Mouse (Mus musculus) kidney, embryonic 15.5 days (tissue): ENCODE measurements at regions not wholly inside any gene's neighbourhood (a gene's known extent, or its start where the extent isn't known, plus 50 kb on each side); places are given as distances from the start of the nearest gene placed in this dataset.

ENCODE experiments used
- ATAC-seq: fragments of 200-750 bp; cut with Nextera tagmentation; replicated peaks from 2 replicates; pipeline ENCODE4 v1.8.0; 2017; ENCODE audit warnings: moderate TSS enrichment; ENCODE audit not compliant: low FRiP score
- H3K27ac ChIP-seq: fragments of 300-500 bp; sonication (generic); 2 replicates; pipeline ENCODE4 v1.5.1; 2015; ENCODE audit warnings: mild to moderate bottlenecking, inconsistent platforms
- H3K27me3 ChIP-seq: fragments of 300-500 bp; sonication (generic); 2 replicates; pipeline ENCODE4 v1.6.1; 2015; ENCODE audit warnings: inconsistent platforms
- H3K36me3 ChIP-seq: fragments of 300-500 bp; sonication (generic); 2 replicates; pipeline ENCODE4 v1.6.1; 2015; ENCODE audit warnings: inconsistent platforms
- H3K4me1 ChIP-seq: fragments of 300-500 bp; sonication (generic); 2 replicates; pipeline ENCODE4 v1.6.1; 2015; ENCODE audit warnings: inconsistent platforms
- H3K4me2 ChIP-seq: fragments of 300-500 bp; sonication (generic); 2 replicates; pipeline ENCODE4 v1.6.1; 2015; ENCODE audit warnings: moderate library complexity, mild to moderate bottlenecking, inconsistent platforms
- H3K4me3 ChIP-seq: fragments of 300-500 bp; sonication (generic); replicated peaks from 2 replicates; pipeline ENCODE4 v1.5.1; 2015; ENCODE audit warnings: mild to moderate bottlenecking, inconsistent platforms
- H3K9ac ChIP-seq: fragments of 300-500 bp; sonication (generic); 2 replicates; pipeline ENCODE4 v1.6.1; 2015; ENCODE audit warnings: mild to moderate bottlenecking, inconsistent platforms
- H3K9me3 ChIP-seq: fragments of 300-500 bp; sonication (generic); replicated peaks from 2 replicates; pipeline ENCODE4 v1.6.1; 2016; ENCODE audit warnings: inconsistent platforms
- WGBS: fragments of 180-500 bp; shearing (Covaris S2); methylation state at CpG from one replicate; pipeline ENCODE4 v1.1.7; 2015; ENCODE audit warnings: mixed read lengths; 5-methylcytosine and 5-hydroxymethylcytosine counted together

- no peaks in the 10 kb centered on the region for H3K4me1 ChIP-seq
- H3K27ac ChIP-seq, result no peak overlapping the region
- ATAC-seq, result no peak
- no peaks in the 10 kb centered on the region for H3K36me3 ChIP-seq
- H3K4me3 ChIP-seq, result no peak overlapping the region
- WGBS, result 92% methylated on average over 15 of the region's 15 CpGs
- H3K9me3 ChIP-seq, result no peaks in the 10 kb centered on the region
- H3K4me2 ChIP-seq, result no peak overlapping the region
- no peaks in the 10 kb centered on the region for H3K27me3 ChIP-seq
- no peak overlapping the region for H3K9ac ChIP-seq
These were observed 120.3 kb downstream of the Etnk1 start for GRCm38 (mm10) chr6:143287322-143287721.

DNA sequence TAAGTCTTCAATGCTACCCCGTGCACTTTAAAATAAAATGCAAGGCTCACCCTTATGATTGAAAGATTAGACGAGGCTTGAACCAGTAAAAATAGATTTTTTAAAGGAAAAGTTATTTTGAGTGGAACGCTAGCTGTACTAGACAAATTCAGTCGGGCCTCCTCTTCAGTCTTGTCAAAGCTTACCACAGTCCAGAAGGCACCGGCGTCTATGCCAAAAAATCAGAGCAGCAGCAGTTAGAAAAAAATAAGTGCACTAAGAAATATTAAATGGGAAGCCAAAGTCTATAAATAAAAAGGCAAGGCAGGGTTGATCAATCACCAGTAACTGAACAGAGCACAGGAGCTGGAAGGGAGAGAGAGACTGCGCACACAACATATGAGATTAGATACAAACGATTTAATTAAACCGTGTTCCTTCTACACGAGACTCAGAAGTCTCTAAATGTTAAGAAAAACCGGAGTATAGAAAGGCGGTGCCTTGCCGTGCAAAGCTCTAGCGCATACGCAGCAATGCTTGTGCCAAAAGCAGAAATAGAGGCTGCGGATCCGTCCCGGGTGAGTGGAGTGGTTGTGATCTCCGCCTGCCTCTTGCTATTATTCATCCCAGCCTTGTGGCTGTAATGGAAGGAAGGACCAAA, 121.6 kb downstream of the Etnk1 start:
- Histone ChIP-seq H3K4me1 (no peaks in the 10 kb centered on the region), H3K27ac (no peak overlapping the region), H3K4me2 (no peak overlapping the region), H3K9me3 (no peaks in the 10 kb centered on the region), H3K27me3 (no peaks in the 10 kb centered on the region), H3K36me3 (no peaks in the 10 kb centered on the region), H3K4me3 (no peak overlapping the region), H3K9ac (no peak overlapping the region)
- 91% methylated on average over 19 of the region's 19 CpGs for WGBS
- ATAC-seq, result no peak

DNA sequence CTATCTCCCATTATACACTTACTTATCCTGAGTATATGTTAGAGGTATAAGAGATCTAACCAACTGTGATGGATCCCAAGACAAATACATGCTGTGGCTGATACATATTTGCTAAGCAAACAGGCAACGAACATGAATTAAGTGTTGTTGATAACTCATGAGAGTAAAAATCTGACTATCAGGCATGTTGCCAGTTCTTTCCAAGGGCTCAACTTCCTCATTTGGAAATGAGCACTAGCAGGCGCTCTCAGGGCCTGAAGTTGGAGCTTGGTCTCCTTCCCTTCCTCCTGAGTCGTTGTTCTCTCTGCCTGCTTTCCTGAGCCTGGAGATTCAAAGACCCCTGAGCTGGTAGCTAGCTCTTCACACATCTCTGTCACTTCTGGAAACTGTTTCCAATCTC, 126.6 kb downstream of the Etnk1 start:
- no peak overlapping the region for H3K9ac ChIP-seq
- no peak overlapping the region for H3K4me2 ChIP-seq
- H3K9me3 ChIP-seq, result no peaks in the 10 kb centered on the region
- no peaks in the 10 kb centered on the region for H3K36me3 ChIP-seq
- 76% methylated on average over 3 of the region's 3 CpGs for WGBS
- H3K27ac ChIP-seq, result no peak overlapping the region
- H3K4me1 ChIP-seq, result no peaks in the 10 kb centered on the region
- ATAC-seq, result no peak
- H3K27me3 ChIP-seq, result no peaks in the 10 kb centered on the region
- no peak overlapping the region for H3K4me3 ChIP-seq

DNA sequence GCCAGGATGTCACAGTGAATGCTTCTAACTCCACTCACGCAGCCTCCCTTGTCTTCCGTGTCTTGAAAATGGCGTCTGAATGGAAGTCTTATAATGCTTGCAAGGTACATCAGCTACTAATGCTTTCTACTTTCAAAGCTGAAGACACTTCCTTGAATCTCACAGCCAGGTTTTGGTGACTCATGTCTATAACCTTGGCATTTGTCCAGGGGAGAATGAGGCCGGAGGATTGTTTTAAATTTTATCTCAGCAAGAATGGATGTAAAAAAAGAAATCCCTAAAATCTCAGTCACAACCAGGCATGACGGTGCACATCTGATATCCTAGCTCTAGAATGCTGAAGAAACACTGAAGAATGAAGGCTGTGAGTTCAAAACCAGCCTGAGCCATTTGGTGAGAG, 131.4 kb downstream of the Etnk1 start:
- WGBS, result 83% methylated on average over 5 of the region's 5 CpGs
- Histone ChIP-seq H3K4me1 (no peaks in the 10 kb centered on the region), H3K9ac (no peak overlapping the region), H3K36me3 (no peaks in the 10 kb centered on the region), H3K27me3 (no peaks in the 10 kb centered on the region), H3K4me3 (no peak overlapping the region), H3K27ac (no peak overlapping the region), H3K9me3 (no peaks in the 10 kb centered on the region), H3K4me2 (no peak overlapping the region)
- ATAC-seq, result no peak

DNA sequence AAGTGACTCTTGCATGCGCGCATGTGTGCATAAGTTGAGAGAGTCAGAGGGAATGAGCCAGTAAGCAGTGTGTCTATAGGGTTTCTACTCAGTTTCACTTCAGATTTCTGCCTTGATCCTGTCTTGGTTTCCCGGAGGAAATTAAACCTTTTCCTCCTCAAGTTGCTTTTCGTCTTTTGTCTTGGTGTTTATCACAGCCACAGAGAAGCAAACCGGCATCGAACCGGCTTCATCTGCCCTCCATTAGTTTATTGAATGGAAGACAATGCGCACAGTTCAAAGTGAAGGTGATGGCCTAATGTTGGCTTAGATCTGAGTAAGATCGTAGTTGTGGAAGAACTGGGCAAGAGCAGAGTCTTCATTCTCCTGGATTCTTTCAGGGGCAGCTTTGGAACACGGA, 134.4 kb downstream of the Etnk1 start:
- no peak overlapping the region for H3K27ac ChIP-seq
- H3K4me3 ChIP-seq, result no peak overlapping the region
- WGBS, result 94% methylated on average over 10 of the region's 10 CpGs
- no peak overlapping the region for H3K4me2 ChIP-seq
- no peak for ATAC-seq
- no peak overlapping the region for H3K9ac ChIP-seq
- no peaks in the 10 kb centered on the region for H3K9me3 ChIP-seq
- no peaks in the 10 kb centered on the region for H3K4me1 ChIP-seq
- no peaks in the 10 kb centered on the region for H3K27me3 ChIP-seq
- no peaks in the 10 kb centered on the region for H3K36me3 ChIP-seq

DNA sequence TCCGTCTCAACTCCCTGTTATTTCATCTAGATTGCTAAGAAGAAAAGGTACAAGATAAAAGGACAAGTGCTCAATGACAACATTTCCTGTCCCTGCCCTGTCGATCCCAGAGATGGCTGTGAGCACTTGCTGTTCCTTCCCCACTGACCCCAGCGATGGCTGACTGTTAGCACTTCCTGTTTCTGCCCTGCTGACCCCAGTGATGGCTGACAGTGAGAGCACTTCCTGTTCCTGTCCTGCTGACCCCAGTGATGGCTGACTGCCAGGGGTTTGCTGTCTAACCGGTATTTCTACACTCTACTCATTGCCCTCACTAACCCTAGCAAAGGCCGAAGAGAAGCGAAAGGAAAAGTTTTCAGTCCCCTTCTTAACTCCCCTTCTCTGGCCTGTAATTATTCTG, 140.3 kb downstream of the Etnk1 start:
- no peak overlapping the region for H3K9ac ChIP-seq
- ATAC-seq, result peak; percentile 70; the same call in 1 of the 2 replicates
- peak overlapping the region; percentile 66 for H3K27ac ChIP-seq
- no peaks in the 10 kb centered on the region for H3K9me3 ChIP-seq
- no peak overlapping the region for H3K4me3 ChIP-seq
- H3K36me3 ChIP-seq, result no peaks in the 10 kb centered on the region
- no peak overlapping the region for H3K4me2 ChIP-seq
- H3K27me3 ChIP-seq, result no peaks in the 10 kb centered on the region
- 47% methylated on average over 6 of the region's 6 CpGs for WGBS
- no peaks in the 10 kb centered on the region for H3K4me1 ChIP-seq

DNA sequence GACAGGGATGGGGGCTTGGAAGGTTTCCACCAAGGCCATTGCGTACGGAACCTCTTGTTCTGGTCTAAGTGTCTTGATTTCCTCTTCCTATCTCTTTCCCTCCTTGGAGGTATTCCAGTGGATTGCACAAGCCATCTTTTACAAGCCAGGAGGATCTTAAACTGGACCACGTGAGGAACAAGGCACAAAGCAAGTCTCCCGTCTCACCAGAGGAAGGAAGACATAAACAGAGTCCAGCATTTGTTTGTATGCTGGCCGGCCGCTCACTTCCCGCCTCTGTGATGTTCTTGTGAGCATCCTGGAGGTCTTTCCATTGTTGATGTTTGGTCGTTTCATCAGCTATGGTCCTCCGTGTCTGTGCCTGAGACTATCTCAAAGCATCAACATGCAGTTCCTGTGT, 148.8 kb downstream of the Etnk1 start:
- 68% methylated on average over 9 of the region's 9 CpGs for WGBS
- no peak overlapping the region for H3K4me3 ChIP-seq
- H3K4me1 ChIP-seq, result no peaks in the 10 kb centered on the region
- ATAC-seq, result no peak
- 0 out of 2 replicates have a peak, but pooled peaks cover under 1% of the 10 kb centered on the region for H3K27me3 ChIP-seq
- no peak overlapping the region for H3K4me2 ChIP-seq
- no peak overlapping the region for H3K27ac ChIP-seq
- no peaks in the 10 kb centered on the region for H3K36me3 ChIP-seq
- H3K9ac ChIP-seq, result no peak overlapping the region
- no peaks in the 10 kb centered on the region for H3K9me3 ChIP-seq

GRCm38 (mm10) chr6:143320426-143320825, 153.4 kb downstream of the Etnk1 start:
- Histone ChIP-seq H3K9me3 (no peaks in the 10 kb centered on the region), H3K27ac (no peak overlapping the region), H3K36me3 (no peaks in the 10 kb centered on the region), H3K4me3 (no peak overlapping the region), H3K27me3 (peaks cover 9% of the 10 kb centered on the region; the same call in 1 of the 2 replicates), H3K4me1 (no peaks in the 10 kb centered on the region), H3K4me2 (no peak overlapping the region), H3K9ac (no peak overlapping the region)
- ATAC-seq, result no peak
- WGBS, result 44% methylated on average over 7 of the region's 7 CpGs

DNA sequence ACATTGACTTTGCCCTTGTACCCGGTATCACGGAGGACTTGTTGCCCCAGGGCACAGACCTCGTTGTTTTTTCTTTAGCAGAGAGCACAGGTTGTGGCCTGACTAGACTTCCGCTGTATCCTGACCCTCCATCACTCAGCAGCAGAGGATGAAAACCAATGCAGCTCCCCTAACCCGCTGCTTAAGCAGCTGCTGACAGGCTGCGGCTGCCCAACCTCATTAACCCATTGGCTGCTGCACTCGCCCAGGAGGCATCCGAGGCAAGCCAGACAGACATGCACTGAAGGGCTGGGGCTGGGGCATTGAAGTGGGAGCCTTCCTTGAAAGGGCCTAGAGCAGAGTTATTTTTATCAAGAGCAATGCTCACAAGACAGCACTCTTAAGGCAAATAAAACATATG, 157.6 kb downstream of the Etnk1 start:
- H3K9ac ChIP-seq, result no peak overlapping the region
- H3K27me3 ChIP-seq, result peaks cover 9% of the 10 kb centered on the region; the same call in 1 of the 2 replicates
- no peak for ATAC-seq
- no peak overlapping the region for H3K4me2 ChIP-seq
- H3K4me3 ChIP-seq, result no peak overlapping the region
- H3K9me3 ChIP-seq, result no peaks in the 10 kb centered on the region
- H3K4me1 ChIP-seq, result no peaks in the 10 kb centered on the region
- WGBS, result 11% methylated on average over 8 of the region's 8 CpGs
- no peak overlapping the region for H3K27ac ChIP-seq
- H3K36me3 ChIP-seq, result no peaks in the 10 kb centered on the region

DNA sequence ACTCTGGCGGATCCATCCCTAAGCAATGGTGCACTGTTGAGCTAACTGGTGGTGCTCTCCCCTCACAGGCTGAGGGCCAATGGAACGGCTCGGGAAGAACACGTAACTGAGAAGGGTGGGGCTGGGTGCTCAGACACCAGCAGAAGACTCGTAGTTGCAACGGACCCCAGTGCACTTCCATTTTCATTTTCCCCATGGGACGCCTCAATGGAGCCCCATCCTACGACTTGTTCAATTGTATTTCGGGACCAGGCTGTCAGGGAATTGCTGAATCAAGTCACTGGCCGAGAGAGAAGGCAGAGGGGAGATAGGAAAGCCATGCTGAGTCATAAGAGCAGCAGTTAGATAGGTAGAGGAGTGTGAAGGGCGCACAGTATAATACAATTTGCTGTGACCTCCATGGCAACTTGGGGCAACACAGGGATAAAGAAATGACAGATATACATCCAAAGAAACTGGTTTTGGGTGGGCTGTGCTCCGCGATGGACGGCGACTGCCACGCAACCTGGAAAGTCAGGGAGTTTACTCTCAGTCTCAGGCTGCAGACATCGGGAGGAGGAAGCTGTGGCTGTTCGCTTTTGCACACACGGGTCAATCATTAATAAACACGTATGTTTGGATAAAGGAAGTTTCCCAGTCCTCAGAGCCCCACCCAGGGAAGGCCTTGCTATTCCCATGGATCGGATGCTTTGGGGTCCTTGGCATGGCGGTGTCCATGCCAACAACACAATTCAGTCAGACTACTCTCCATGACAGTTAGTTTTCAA, 160.1 kb downstream of the Etnk1 start:
- H3K9ac ChIP-seq, result no peak overlapping the region
- H3K36me3 ChIP-seq, result no peaks in the 10 kb centered on the region
- ATAC-seq, result no peak
- no peaks in the 10 kb centered on the region for H3K27me3 ChIP-seq
- H3K4me2 ChIP-seq, result peak overlapping the region; percentile 38
- 80% methylated on average over 22 of the region's 22 CpGs for WGBS
- H3K4me1 ChIP-seq, result no peaks in the 10 kb centered on the region
- H3K4me3 ChIP-seq, result peak overlapping the region; percentile 16
- no peak overlapping the region for H3K27ac ChIP-seq
- no peaks in the 10 kb centered on the region for H3K9me3 ChIP-seq

DNA sequence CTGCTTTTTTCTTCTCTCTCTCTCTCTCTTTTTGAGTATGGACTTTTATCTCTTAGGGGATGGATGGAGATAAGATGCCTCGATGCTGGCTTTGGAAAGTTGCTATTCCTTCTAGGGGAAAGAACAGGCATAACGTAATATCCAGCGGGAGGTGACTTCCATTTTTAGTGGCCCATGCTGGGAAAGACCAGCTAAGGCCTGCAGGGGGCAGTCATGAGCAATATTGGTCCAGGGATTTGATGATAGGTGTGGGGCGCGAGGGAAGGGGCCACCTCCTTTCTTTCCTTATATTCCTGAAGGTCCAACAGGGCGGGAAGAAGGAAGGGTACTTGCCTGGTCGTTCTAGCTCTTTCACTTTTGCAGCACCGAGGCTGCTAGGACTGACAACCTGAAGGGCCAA, 160.8 kb downstream of the Etnk1 start:
- Histone ChIP-seq H3K27ac (no peak overlapping the region), H3K27me3 (no peaks in the 10 kb centered on the region), H3K36me3 (no peaks in the 10 kb centered on the region), H3K9ac (no peak overlapping the region), H3K4me2 (no peak overlapping the region), H3K9me3 (no peaks in the 10 kb centered on the region), H3K4me3 (no peak overlapping the region), H3K4me1 (no peaks in the 10 kb centered on the region)
- 88% methylated on average over 8 of the region's 8 CpGs for WGBS
- no peak for ATAC-seq

DNA sequence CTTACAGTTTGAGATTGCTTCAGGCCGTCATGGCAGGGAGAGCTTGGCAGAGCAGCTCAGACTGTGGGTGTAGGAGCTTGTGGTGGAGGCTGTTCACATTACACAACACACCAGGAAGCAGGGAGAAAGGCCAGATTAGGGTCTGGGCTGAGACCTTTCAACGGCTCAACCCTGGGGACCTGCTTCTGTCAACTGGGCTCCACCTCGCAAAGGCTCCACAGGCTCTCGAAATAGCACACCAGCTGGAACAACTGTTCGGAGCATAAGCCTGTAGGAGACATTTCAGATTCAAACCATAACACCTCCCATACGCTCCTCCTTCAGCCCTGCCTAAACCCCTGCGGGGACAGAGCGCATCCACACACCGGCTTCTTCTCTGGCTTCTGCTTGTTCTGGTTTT, 161.2 kb downstream of the Etnk1 start:
- H3K27me3 ChIP-seq, result no peaks in the 10 kb centered on the region
- WGBS, result 87% methylated on average over 9 of the region's 9 CpGs
- H3K9me3 ChIP-seq, result no peaks in the 10 kb centered on the region
- H3K4me2 ChIP-seq, result no peak overlapping the region
- H3K27ac ChIP-seq, result no peak overlapping the region
- H3K4me1 ChIP-seq, result no peaks in the 10 kb centered on the region
- no peaks in the 10 kb centered on the region for H3K36me3 ChIP-seq
- H3K9ac ChIP-seq, result no peak overlapping the region
- no peak for ATAC-seq
- H3K4me3 ChIP-seq, result no peak overlapping the region

DNA sequence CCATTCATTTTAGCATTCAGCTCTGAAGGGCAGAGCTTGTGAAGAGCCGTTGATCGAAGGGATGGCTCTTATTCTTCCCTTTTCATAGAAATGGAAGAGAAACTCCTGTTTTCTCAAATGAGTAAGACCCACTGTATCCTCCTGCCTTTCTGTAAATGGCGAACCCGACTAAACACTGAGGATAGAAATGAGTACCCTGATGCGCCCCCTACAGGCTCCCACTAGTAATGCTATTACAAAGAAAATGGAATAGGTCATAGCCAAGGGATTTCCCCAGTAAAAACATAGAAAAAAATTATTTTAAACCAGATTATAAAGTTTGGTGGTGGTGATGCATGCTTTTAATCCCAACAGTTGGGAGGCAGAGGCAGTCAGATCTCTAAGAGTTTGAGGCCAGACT, 162.1 kb downstream of the Etnk1 start:
- H3K27me3 ChIP-seq, result no peaks in the 10 kb centered on the region
- no peaks in the 10 kb centered on the region for H3K4me1 ChIP-seq
- H3K9me3 ChIP-seq, result no peaks in the 10 kb centered on the region
- H3K27ac ChIP-seq, result no peak overlapping the region
- H3K9ac ChIP-seq, result no peak overlapping the region
- H3K4me2 ChIP-seq, result no peak overlapping the region
- 81% methylated on average over 5 of the region's 5 CpGs for WGBS
- no peak for ATAC-seq
- H3K4me3 ChIP-seq, result no peak overlapping the region
- no peaks in the 10 kb centered on the region for H3K36me3 ChIP-seq
